Mouse (Mus musculus) olfactory bulb, adult 2 months (tissue): ENCODE data around the gene Cdh12.

ENCODE experiments used
- CTCF ChIP-seq: fragments of 200-500 bp; IDR thresholded peaks from 2 replicates; pipeline ENCODE4 v1.5.1; 2012; ENCODE audit warnings: low read depth, mild to moderate bottlenecking, low read length, moderate library complexity; ENCODE audit not compliant: insufficient read depth
- POLR2A ChIP-seq: fragments of 200-500 bp; IDR thresholded peaks from 2 replicates; pipeline ENCODE4 v1.6.1; 2012; ENCODE audit warnings: mild to moderate bottlenecking, low read depth, low read length, moderate library complexity; ENCODE audit not compliant: insufficient read depth

DNA sequence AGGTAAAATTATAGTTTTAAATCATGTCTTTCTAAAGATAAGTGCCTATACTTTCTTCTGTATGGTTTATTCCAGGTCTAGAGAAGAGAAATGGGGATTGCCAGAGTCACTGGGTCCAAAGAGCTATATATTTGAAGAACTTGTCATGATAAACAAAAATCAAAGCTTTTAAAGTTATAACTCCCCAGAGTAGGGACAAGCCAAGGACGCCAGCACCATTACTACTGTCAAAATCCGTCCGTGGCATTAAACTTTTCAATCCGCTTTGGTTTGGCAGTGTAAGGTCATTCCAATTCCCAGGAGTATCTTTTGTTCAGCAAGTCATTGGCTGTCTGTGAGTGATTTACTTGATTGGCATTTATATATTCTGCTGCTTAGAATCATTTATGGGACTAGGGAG lies 697.8 kb downstream of the Cdh12 start:
- TF ChIP-seq CTCF, result no peak
- TF ChIP-seq POLR2A, result no peak
